8 mouse cellular contexts compared by ENCODE assay signal in the genomic region with DNA sequence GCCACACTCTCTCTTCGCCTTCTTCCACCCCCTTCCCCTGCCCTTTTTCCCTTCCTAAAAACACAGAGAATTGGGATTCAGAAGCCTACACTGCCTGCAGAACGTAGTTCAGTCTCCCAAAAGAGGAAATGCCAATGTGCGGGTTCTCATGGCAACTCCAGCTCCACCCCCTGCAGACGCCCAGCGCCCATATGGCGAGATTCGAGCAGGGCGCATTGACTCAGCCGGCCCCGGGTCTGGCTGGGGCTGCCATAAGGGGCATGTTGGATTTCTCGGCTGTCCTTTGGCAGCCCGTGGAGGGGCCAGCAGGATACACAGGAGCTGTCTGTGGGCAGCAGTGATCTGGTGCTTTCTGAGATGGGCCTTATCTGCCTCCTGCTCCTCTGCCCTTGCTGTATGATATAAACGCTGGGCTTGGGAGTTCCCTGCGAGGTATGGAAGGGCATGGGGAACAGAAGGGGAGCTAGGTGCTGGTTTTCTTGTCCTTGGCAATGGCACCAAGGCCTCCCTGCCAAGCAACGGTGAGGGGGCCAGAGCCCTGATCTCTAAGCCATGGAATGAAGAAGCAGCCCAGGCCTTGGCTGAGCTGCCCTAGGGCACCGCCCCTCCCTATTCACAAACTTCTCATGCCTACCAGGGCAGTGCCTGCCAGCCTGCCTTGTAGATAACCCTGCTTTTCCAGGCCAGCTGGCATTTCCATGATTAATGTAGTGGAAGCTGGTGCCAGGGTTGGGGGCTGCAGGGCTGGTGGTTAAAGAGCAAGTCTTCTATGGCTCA.
DNase-seq lines count a peak whose midpoint lies in the region; ATAC-seq and TF ChIP-seq lines count a peak whose summit lies in the region.
"Had no signal": no experiment of that assay in that cellular context is flagged by ENCODE, and none has a peak within 500 bp of the region (broad histone marks: within the 10 kb centered on the region; RNA-seq: fewer than 3 reads in every experiment).

No protein-coding gene starts in this region.

- no peaks in the 10 kb centered on the region; the same call in 1 of the 2 replicates for H3K27me3 ChIP-seq in hindbrain, embryonic 12.5 days
- H3K27me3 ChIP-seq in limb, embryonic 10.5 days (ENCODE audit: low read depth, poor library complexity, severe bottlenecking) = peaks cover 41% of the 10 kb centered on the region
- H3K27me3 ChIP-seq in kidney, embryonic 16.5 days (ENCODE audit: insufficient read depth, low read length) = no peaks in the 10 kb centered on the region
- H3K27me3 ChIP-seq: hindbrain, embryonic 15.5 days had no signal

- peaks cover 36% of the 10 kb centered on the region for H3K4me1 ChIP-seq in hindbrain, embryonic 12.5 days
- peaks cover 19% of the 10 kb centered on the region for H3K4me1 ChIP-seq in limb, embryonic 10.5 days
- no peaks in the 10 kb centered on the region for H3K4me1 ChIP-seq in kidney, embryonic 16.5 days (ENCODE audit: insufficient read depth, low read length)

- H3K27ac ChIP-seq in hindbrain, embryonic 12.5 days = 0 out of 2 replicates have a peak overlapping the region, but pooled peaks have one; percentile 17
- peak overlapping the region; percentile 14; the same call in 1 of the 2 replicates for H3K27ac ChIP-seq in limb, embryonic 10.5 days
- H3K27ac ChIP-seq in kidney, embryonic 16.5 days (ENCODE audit: low read length) = no peak overlapping the region
- H3K27ac ChIP-seq: hindbrain, embryonic 15.5 days had no signal

- TF ChIP-seq CTCF in brain, embryonic 14.5 days (IDR thresholded peaks at IDR 0.05; ENCODE audit: borderline replicate concordance, extremely low read depth, insufficient read depth, insufficient read length) = no peak

- WGBS in hindbrain, embryonic 12.5 days = 50% methylated on average over 16 of the region's 16 CpGs
- WGBS in limb, embryonic 10.5 days = 56% methylated on average over 16 of the region's 16 CpGs
- WGBS in kidney, embryonic 16.5 days = 49% methylated on average over 16 of the region's 16 CpGs

- no peak overlapping the region for H3K4me3 ChIP-seq in hindbrain, embryonic 12.5 days
- H3K4me3 ChIP-seq in limb, embryonic 10.5 days = 0 out of 2 replicates have a peak overlapping the region, but pooled peaks have one; percentile 14
- H3K4me3 ChIP-seq in kidney, embryonic 16.5 days (ENCODE audit: low read length) = no peak overlapping the region
- H3K4me3 ChIP-seq: hindbrain, embryonic 15.5 days had no signal

- H3K9ac ChIP-seq in hindbrain, embryonic 12.5 days = no peak overlapping the region
- H3K9ac ChIP-seq in kidney, embryonic 16.5 days (replicated peaks; ENCODE audit: low read length) = no peak overlapping the region
- H3K9ac ChIP-seq: hindbrain, embryonic 15.5 days had no signal

- no peaks in the 10 kb centered on the region for H3K36me3 ChIP-seq in hindbrain, embryonic 12.5 days
- H3K36me3 ChIP-seq in limb, embryonic 10.5 days = no peaks in the 10 kb centered on the region
- no peaks in the 10 kb centered on the region for H3K36me3 ChIP-seq in kidney, embryonic 16.5 days (ENCODE audit: insufficient read depth, low read length)
- H3K36me3 ChIP-seq: hindbrain, embryonic 15.5 days had no signal

- ATAC-seq in hindbrain, embryonic 12.5 days (ENCODE audit: low FRiP score) = peak; percentile 35; the same call in 1 of the 2 replicates
- no peak for ATAC-seq in kidney, embryonic 16.5 days (ENCODE audit: low FRiP score, low TSS enrichment)

- 0 out of 2 replicates have a peak overlapping the region, but pooled peaks have one; percentile 15 for H3K4me2 ChIP-seq in hindbrain, embryonic 12.5 days (replicated peaks)
- no peak overlapping the region for H3K4me2 ChIP-seq in kidney, embryonic 16.5 days (replicated peaks; ENCODE audit: low read depth, low read length)
- H3K4me2 ChIP-seq: hindbrain, embryonic 15.5 days had no signal

- no peak for TF ChIP-seq POLR2A in brain, embryonic 14.5 days (IDR thresholded peaks at IDR 0.05; ENCODE audit: borderline replicate concordance, extremely low read depth, insufficient read depth, insufficient read length, poor library complexity, severe bottlenecking)

- peak; percentile 73 for DNase-seq in brain, embryonic 14.5 days (ENCODE audit: low read depth)
- peak; percentile 83 to 90 for DNase-seq in cerebellum, postnatal 10 days
- no peak for DNase-seq in limb, embryonic 10.5 days (ENCODE audit: low spot score)
- no peak for DNase-seq in urinary bladder, postnatal 14 days (ENCODE audit: low spot score)
- DNase-seq in spleen, postnatal 4 days (ENCODE audit: low spot score in 2 of 2) = no peak

- H3K9me3 ChIP-seq in hindbrain, embryonic 12.5 days (replicated peaks) = no peaks in the 10 kb centered on the region
- no peaks in the 10 kb centered on the region for H3K9me3 ChIP-seq in limb, embryonic 10.5 days (replicated peaks)
- H3K9me3 ChIP-seq in kidney, embryonic 16.5 days (ENCODE audit: low read length) = no peaks in the 10 kb centered on the region
- H3K9me3 ChIP-seq: hindbrain, embryonic 15.5 days had no signal

Comparison
In these comparisons a context has a peak if more than half of its experiments do, and no peak if none do; other contexts are left out.
1. DNase-seq: peak in brain, embryonic 14.5 days (single experiment) and cerebellum, postnatal 10 days (2 of 2); none in limb, embryonic 10.5 days (single experiment), urinary bladder, postnatal 14 days (single experiment) and spleen, postnatal 4 days (0 of 2).